Mouse (Mus musculus) heart, embryonic 15.5 days (tissue): ENCODE data around the gene Cfap73. TPM values are rescaled to one million over a fixed set of nuclear protein-coding genes. Genes with fewer than 3 reads are reported as not detected.

ENCODE experiments used
- ATAC-seq: fragments of 200-750 bp; cut with Nextera tagmentation; replicated peaks from 2 replicates; pipeline ENCODE4 v1.8.0; 2017; ENCODE audit warnings: low read depth, moderate TSS enrichment; ENCODE audit not compliant: insufficient number of reproducible peaks, insufficient read depth, low FRiP score
- H3K27ac ChIP-seq: fragments of 300-500 bp; sonication (generic); 2 replicates; pipeline ENCODE4 v1.5.1; 2015; ENCODE audit warnings: mild to moderate bottlenecking, inconsistent platforms
- H3K27me3 ChIP-seq: fragments of 300-500 bp; sonication (generic); 2 replicates; pipeline ENCODE4 v1.6.1; 2015; ENCODE audit warnings: inconsistent platforms
- H3K36me3 ChIP-seq: fragments of 300-500 bp; sonication (generic); 2 replicates; pipeline ENCODE4 v1.6.1; 2015; ENCODE audit warnings: mild to moderate bottlenecking, inconsistent platforms
- H3K4me1 ChIP-seq: fragments of 300-500 bp; sonication (generic); replicated peaks from 2 replicates; pipeline ENCODE4 v1.6.1; 2015; ENCODE audit warnings: inconsistent platforms
- H3K4me2 ChIP-seq: fragments of 300-500 bp; sonication (generic); 2 replicates; pipeline ENCODE4 v1.6.1; 2015; ENCODE audit warnings: inconsistent platforms, mild to moderate bottlenecking, moderate library complexity
- H3K4me3 ChIP-seq: fragments of 300-500 bp; sonication (generic); 2 replicates; pipeline ENCODE4 v1.5.1; 2015; ENCODE audit warnings: mild to moderate bottlenecking, inconsistent platforms
- H3K9ac ChIP-seq: fragments of 300-500 bp; sonication (generic); 2 replicates; pipeline ENCODE4 v1.6.1; 2015; ENCODE audit warnings: mild to moderate bottlenecking, inconsistent platforms
- H3K9me3 ChIP-seq: fragments of 300-500 bp; sonication (generic); replicated peaks from 2 replicates; pipeline ENCODE4 v1.6.1; 2016; ENCODE audit warnings: inconsistent platforms
- WGBS: fragments of 180-500 bp; shearing (Covaris S2); methylation state at CpG from one replicate; pipeline ENCODE4 v1.1.7; 2015; ENCODE audit warnings: mixed read lengths; 5-methylcytosine and 5-hydroxymethylcytosine counted together
- polyA plus RNA-seq: library from polyadenylated mRNA; unstranded; fragments of >200 nt; fragmentation: Nextera tagmentation; extraction: Ambion mirVana; gene quantifications from 2 replicates; pipeline ENCODE4 v1.2.1, GENCODE M21; 2015

Cfap73 gene
- 0.15 TPM in 1 of 2 replicates, not detected in the other for polyA plus RNA-seq

DNA sequence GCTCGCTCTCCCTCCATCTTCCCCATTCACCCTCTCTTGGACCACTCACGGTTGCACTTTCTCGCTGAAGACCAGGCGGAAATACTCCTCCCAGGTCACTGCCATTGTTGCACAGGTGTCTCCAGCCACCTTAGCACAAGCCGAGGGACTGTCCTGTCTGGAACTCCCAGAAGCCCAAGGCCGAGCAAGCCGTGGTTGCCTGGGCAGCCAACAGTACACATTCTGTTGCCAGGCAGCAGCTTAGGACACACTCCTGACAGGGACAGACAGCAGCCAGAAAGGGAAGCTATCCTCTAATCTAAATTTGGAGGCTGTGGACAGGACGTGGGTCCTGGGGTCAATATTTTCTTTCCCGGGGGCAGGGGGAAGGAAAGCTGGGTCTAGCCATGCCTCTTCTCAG lies at the start of gene Cfap73:
Gene Cfap73, minus strand, starts transcription at position 105 of the 400 bp plus-strand sequence.
- Histone ChIP-seq H3K9me3 (no peaks in the 10 kb centered on the region), H3K27me3 (peaks cover 6% of the 10 kb centered on the region; the same call in 1 of the 2 replicates), H3K27ac (no peak within 1 kb of the TSS), H3K4me2 (no peak within 1 kb of the TSS), H3K36me3 (no peaks in the 10 kb centered on the region), H3K4me3 (no peak within 1 kb of the TSS), H3K9ac (no peak within 1 kb of the TSS), H3K4me1 (peaks cover 11% of the 10 kb centered on the region)
- ATAC-seq: no peak
- 35% methylated on average over 9 of the region's 9 CpGs for WGBS

DNA sequence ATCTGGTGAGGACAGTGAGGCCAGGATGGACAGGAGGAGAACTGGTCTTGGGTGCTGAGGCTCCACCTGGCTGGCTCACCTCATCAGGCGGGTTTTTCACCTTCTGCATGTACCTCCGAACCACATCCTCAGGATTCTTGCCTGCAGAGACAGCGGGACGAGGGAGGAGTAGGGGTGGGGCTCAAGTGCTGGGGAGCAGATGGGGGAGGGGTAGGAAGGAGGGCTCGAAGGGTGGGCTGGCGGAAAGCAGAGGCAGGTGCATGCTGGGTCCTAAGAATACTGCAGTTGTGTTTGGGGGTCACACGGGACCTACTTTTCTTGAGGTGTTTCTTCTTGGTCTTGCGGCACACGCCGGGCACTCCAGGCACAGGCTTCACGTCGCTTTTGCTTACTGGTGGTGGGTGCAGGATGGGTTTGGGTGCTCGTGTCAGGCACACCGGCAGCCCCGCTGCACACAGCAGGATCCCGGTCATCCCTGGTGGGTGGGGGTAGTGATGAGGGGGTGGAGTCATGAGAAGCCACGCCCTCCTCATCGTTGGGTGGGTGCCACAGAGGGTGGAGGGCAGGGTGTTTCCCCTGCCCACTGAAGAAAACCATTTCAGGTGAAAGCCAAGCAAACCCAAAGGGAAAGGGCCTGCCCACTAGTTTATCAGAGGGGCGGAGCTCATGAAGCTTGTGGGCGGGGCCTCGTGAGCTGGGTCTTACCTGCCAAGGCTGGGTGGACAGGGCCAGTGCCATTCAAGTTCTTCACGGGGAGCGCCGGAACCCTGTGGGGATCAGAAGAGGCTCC lies 49.1 kb upstream of the Cfap73 start:
- no peaks in the 10 kb centered on the region for H3K36me3 ChIP-seq
- H3K4me3 ChIP-seq: peak overlapping the region; percentile 5; the same call in 1 of the 2 replicates
- no peak for ATAC-seq
- no peaks in the 10 kb centered on the region for H3K9me3 ChIP-seq
- no peak overlapping the region for H3K9ac ChIP-seq
- 12% methylated on average over 24 of the region's 24 CpGs for WGBS
- H3K27me3 ChIP-seq: peaks cover 72% of the 10 kb centered on the region
- no peak overlapping the region; the same call in 1 of the 2 replicates for H3K4me2 ChIP-seq
- no peak overlapping the region for H3K27ac ChIP-seq
- H3K4me1 ChIP-seq: peaks cover 11% of the 10 kb centered on the region

DNA sequence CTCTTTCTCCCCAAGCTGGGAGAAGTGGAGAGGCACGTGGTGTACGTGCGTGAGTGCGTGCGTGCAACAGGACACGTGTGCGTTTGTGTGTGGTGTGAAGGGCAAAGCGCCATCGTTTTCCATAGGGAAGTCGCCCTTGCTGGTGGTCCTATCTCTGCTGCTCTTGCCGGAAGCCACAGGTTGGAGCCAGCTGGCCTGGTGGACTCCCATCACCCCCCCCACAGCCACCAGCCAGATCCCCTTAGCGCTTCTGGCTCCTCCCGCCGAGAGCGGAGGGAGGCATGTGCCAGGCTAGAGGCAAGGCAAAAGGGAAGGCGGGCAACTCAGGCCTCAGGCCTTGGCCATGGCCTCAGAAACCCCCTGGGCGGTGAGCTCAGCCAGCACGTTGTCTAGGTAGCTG lies 46.9 kb upstream of the Cfap73 start:
- Histone ChIP-seq H3K27me3 (peaks cover 66% of the 10 kb centered on the region), H3K27ac (no peak overlapping the region), H3K4me1 (peaks cover 11% of the 10 kb centered on the region), H3K36me3 (no peaks in the 10 kb centered on the region), H3K4me3 (no peak overlapping the region), H3K9ac (no peak overlapping the region), H3K9me3 (no peaks in the 10 kb centered on the region), H3K4me2 (no peak overlapping the region)
- 84% methylated on average over 18 of the region's 18 CpGs for WGBS
- no peak for ATAC-seq

DNA sequence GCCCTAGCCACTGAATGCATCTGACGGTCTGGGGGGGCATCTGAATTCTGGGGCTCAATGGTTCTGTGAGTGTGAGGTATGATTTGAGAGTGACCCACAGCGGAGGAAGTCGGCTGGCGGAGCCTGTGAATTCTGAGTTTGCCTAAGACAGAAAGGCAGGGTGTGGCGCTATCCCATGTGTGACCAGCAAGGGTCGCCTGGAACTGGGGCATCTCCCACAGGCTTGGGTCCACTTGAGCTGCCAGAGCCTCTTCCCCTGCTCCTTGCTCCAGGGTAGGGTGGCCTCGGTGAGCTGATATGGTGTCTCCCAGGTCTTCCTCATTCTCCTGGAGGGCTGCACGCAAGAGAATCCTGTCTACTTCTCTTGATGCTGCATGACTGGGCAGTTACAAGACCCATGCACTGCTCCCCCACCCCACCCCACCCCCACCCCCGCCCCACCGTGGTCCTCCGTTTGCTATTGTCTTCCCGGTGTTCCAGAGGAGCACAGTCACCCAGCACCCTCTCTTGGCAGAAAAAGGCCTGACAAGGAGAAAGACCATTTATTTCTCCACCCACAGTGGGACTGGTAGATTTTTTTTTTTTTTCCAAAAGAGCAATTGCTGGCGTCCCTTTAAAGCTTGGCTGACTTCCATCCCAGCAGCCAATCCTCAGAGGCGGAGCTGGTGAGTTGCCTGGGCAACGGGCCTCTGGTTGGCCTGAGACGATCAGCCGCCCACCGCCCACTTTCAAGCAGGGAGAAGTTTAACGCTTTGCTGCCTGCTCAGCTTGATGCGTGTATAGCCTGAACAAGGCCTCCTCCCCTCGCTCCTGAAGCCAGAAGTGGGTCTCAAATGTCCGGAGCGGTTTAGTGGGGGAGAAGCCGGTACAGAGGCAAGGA lies 45.9 kb upstream of the Cfap73 start:
- H3K9me3 ChIP-seq: no peaks in the 10 kb centered on the region

DNA sequence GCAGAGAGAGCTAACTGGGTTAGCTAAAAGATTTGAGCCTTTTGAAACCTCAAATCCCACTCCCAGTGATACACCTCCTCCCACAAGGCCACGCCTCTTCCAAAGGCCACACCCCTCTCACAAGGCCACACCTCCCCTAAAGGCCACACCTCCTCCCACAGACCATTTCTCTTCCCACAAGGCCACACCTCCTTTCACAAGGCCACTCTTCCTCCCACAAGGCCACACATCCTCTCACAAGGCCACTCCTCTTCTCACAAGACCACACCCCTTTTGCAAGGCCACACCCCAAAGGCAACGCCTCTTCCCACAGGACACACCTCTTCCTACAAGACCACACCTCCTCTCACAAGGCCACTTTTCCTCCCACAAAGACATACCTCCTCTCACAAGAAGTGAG lies 43.5 kb upstream of the Cfap73 start:
- H3K27me3 ChIP-seq: peaks cover 43% of the 10 kb centered on the region
- no peak for ATAC-seq
- 20% methylated on average over 2 of the region's 2 CpGs for WGBS
- H3K27ac ChIP-seq: no peak overlapping the region
- no peaks in the 10 kb centered on the region for H3K9me3 ChIP-seq
- H3K9ac ChIP-seq: no peak overlapping the region
- H3K36me3 ChIP-seq: no peaks in the 10 kb centered on the region
- H3K4me1 ChIP-seq: peaks cover 10% of the 10 kb centered on the region
- no peak overlapping the region for H3K4me3 ChIP-seq
- H3K4me2 ChIP-seq: no peak overlapping the region

More for the DNA sequence above, 45.9 kb upstream of the Cfap73 start:
- WGBS: 3% methylated on average over 24 of the region's 24 CpGs
- Histone ChIP-seq H3K4me1 (peaks cover 11% of the 10 kb centered on the region), H3K36me3 (no peaks in the 10 kb centered on the region), H3K9ac (peak overlapping the region; percentile 4; the same call in 1 of the 2 replicates), H3K27me3 (peaks cover 61% of the 10 kb centered on the region), H3K4me3 (peak overlapping the region; percentile 39), H3K27ac (no peak overlapping the region), H3K4me2 (peak overlapping the region; percentile 66)
- ATAC-seq: peak; percentile 79

DNA sequence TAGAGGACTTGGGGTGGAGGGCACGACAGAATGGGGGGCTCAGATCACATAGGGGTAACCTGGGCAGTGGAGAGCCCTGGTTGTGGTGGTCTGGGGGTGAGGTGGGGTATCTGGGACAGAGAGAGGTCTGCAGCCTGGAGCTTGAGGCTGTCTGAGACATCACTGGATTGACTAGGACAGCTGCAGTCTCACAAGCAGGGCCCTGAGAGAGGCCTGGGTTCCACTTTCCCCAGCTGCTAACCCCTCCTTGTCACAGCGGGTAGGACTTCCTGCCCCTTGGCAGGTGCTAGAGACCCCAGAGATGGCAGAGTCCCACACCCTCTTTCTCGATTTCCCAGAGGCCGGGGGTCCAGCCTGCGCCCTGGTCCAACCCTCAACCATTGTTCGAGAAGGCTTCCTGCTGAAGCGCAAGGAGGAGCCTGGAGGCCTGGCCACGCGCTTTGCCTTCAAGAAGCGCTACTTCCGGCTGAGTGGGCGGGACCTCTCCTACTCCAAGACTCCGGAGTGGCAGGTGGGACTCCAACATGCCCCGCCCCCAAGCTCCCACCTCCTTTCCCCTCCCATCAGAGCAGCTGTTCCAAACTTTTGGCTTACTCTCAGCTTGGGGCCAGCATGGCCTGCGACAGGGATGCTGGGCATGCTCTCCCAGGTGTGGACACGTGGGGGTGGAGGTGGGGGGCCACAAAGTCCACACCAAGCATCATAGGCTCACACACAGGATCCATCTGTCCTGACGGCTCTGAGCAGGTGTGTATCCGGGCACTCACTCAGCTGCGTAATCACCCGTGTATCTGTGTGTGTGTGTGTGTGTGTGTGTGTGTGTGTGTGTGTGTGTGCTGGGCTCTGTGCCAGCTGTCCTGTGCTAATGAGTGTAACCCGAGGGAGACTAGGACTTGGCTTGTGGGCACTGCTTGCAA lies 40.5 kb upstream of the Cfap73 start:
- H3K27me3 ChIP-seq: peaks cover 23% of the 10 kb centered on the region
- H3K4me3 ChIP-seq: no peak overlapping the region
- H3K4me2 ChIP-seq: no peak overlapping the region
- H3K9me3 ChIP-seq: no peaks in the 10 kb centered on the region
- 31% methylated on average over 21 of the region's 21 CpGs for WGBS
- no peaks in the 10 kb centered on the region for H3K36me3 ChIP-seq
- peaks cover 3% of the 10 kb centered on the region for H3K4me1 ChIP-seq
- no peak overlapping the region for H3K9ac ChIP-seq
- no peak overlapping the region for H3K27ac ChIP-seq
- ATAC-seq: no peak

DNA sequence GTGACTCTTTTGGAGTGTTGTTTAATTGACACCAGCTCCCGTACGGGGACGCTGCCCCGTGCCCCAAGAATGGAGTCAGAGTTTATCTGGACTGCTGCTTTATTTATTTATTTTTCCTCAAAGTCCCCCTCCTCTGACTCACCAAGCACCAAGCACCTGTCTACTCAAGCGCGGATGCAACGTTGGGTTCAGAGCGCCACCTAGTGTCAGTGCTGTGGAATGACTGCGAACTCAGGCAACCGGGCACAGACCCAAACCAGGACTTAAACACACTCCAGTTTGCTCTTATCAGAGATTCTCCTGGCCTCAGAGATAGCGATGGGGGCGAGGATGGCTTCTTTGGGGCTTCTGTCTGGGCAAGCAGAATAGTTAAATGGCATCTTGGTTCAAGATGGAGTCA lies 39.6 kb upstream of the Cfap73 start:
- H3K4me2 ChIP-seq: no peak overlapping the region
- ATAC-seq: peak; percentile 8; the same call in 1 of the 2 replicates
- no peaks in the 10 kb centered on the region for H3K9me3 ChIP-seq
- H3K27ac ChIP-seq: no peak overlapping the region
- 4% methylated on average over 12 of the region's 12 CpGs for WGBS
- H3K9ac ChIP-seq: no peak overlapping the region
- H3K36me3 ChIP-seq: no peaks in the 10 kb centered on the region
- peaks cover 16% of the 10 kb centered on the region; the same call in 1 of the 2 replicates for H3K27me3 ChIP-seq
- peaks cover 2% of the 10 kb centered on the region; the same call in 1 of the 2 replicates for H3K4me1 ChIP-seq
- no peak overlapping the region for H3K4me3 ChIP-seq

DNA sequence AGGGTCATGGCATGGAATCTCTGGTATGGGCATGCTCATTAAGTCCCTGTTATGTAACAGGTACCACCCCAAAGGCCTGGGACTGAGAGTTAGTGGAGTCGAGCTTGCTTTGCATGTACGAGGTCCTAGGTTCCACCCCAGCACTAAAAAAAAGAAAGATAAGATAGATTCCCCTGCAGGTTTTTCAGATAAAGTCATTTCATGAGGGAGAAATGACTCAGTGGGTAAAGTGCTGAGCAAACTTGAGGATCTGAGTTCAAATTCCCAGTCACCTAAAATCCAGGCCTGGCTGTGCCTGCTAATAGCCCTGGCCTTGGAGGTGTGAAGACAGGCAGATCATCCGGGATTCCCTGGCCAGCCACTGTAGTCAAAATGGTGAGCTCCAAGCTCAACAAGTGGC lies 37.8 kb upstream of the Cfap73 start:
- no peak overlapping the region for H3K4me3 ChIP-seq
- H3K4me2 ChIP-seq: no peak overlapping the region
- no peaks in the 10 kb centered on the region for H3K36me3 ChIP-seq
- H3K27ac ChIP-seq: no peak overlapping the region
- peaks cover 14% of the 10 kb centered on the region for H3K27me3 ChIP-seq
- 58% methylated on average over 3 of the region's 3 CpGs for WGBS
- H3K9ac ChIP-seq: no peak overlapping the region
- no peak for ATAC-seq
- peaks cover 2% of the 10 kb centered on the region; the same call in 1 of the 2 replicates for H3K4me1 ChIP-seq
- H3K9me3 ChIP-seq: no peaks in the 10 kb centered on the region

DNA sequence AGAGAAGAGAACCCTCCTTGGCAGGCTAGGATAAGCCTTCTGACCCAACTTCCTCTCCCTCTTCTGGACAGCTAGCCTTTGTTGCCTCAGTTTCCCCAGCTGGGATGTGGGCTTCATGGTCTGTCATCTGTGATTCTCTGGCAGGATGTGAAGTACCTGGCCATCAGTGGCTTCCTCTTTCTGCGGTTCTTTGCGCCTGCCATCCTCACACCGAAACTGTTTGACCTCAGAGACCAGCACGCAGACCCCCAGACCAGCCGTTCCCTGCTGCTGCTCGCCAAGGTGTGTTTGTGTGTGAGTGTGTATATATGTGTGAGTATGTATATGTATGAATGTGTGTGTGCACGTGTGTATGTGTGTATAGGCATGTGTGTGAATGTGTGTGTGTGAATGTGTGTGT lies 36.1 kb upstream of the Cfap73 start:
- Histone ChIP-seq H3K27ac (no peak overlapping the region), H3K27me3 (peaks cover 17% of the 10 kb centered on the region), H3K4me3 (no peak overlapping the region), H3K36me3 (no peaks in the 10 kb centered on the region), H3K4me1 (peaks cover 2% of the 10 kb centered on the region; the same call in 1 of the 2 replicates), H3K9me3 (no peaks in the 10 kb centered on the region), H3K9ac (no peak overlapping the region), H3K4me2 (no peak overlapping the region)
- WGBS: 85% methylated on average over 7 of the region's 7 CpGs
- no peak for ATAC-seq

DNA sequence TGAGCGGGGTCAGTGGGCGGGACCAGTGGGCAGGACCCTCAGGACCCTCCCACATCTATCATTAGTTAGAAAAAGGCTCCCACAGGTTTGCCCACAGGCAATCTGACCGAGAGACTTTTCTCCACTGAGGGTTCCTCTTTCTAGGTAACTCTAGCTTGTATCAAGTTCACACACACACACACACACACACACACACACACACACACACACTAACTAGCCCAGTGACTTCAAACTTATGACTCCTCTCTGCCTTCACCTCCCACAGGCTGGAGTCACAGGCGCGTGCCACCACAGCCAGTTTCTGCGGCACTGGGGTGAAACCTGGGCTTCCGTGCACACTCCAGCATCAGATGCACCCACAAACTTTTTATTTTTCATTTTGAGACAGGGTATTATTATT lies 34.7 kb upstream of the Cfap73 start:
- no peak for ATAC-seq
- Histone ChIP-seq H3K4me3 (no peak overlapping the region), H3K9me3 (no peaks in the 10 kb centered on the region), H3K4me1 (no peaks in the 10 kb centered on the region), H3K27ac (no peak overlapping the region), H3K36me3 (no peaks in the 10 kb centered on the region), H3K27me3 (peaks cover 23% of the 10 kb centered on the region), H3K9ac (no peak overlapping the region), H3K4me2 (no peak overlapping the region)
- 77% methylated on average over 7 of the region's 7 CpGs for WGBS
